Mouse (Mus musculus): ENCODE measurements at regions not wholly inside any gene's neighbourhood (a gene's known extent, or its start where the extent isn't known, plus 50 kb on each side); places are given as distances from the start of the nearest gene placed in this dataset.

DNA sequence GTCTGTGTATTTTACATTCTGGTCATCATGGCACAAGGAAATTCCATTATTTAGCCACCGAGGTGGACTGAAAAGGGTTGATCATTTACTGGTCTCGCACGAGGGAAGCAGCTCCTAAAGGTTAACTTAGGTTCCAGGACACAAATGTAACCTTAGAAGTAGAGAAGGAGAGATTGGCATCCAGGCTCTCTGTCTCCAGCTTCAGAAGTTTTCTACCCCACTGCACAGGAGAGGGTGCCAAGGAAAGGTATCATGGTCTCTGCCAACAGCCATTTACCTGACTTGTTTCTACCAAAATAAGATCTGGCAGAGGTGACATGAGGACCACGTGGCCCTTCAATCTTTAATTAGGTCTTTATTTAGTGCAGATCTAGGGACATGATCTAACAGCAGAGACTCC lies 218.0 kb upstream of the Prep start:
- no peak overlapping the region for H3K4me3 ChIP-seq (ENCODE audit: low read length)
- ATAC-seq (ENCODE audit: low FRiP score, low TSS enrichment): no peak; the same call in 1 of the 2 replicates
- H3K9me3 ChIP-seq (ENCODE audit: low read length): no peaks in the 10 kb centered on the region
- no peak overlapping the region for H3K27ac ChIP-seq (ENCODE audit: low read length)
- H3K36me3 ChIP-seq (ENCODE audit: insufficient read depth, low read length): no peaks in the 10 kb centered on the region
- peaks cover 9% of the 10 kb centered on the region; the same call in 1 of the 2 replicates for H3K4me1 ChIP-seq (ENCODE audit: insufficient read depth, low read length)
- WGBS: 54% methylated on average over 4 of the region's 4 CpGs
- H3K9ac ChIP-seq (replicated peaks; ENCODE audit: low read length): no peak overlapping the region
- no peak overlapping the region for H3K4me2 ChIP-seq (replicated peaks; ENCODE audit: low read depth, low read length)
- no peaks in the 10 kb centered on the region for H3K27me3 ChIP-seq (ENCODE audit: insufficient read depth, low read length)

DNA sequence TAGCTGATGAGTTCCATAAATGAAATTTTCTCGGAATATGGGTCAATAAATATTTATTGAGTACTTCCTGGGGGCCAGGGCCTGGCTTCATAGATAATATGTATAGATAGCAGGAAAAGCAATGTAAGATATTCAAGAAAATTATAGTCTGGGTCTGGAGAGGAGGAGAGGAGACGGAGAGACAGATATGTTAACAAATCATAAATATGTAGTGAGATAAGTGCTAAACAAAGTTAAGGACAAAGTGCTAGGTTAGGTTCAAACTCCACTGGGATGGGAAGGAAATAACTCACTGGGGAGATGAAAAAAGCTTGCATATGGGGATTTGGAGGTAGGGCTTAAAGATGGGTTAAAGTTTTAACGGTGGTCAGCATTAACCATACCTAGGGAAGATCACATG lies 220.2 kb upstream of the Prep start:
- ATAC-seq (ENCODE audit: low FRiP score, low TSS enrichment): no peak
- WGBS: 74% methylated on average over 3 of the region's 3 CpGs
- Histone ChIP-seq H3K4me3 (ENCODE audit: low read length) (no peak overlapping the region), H3K27me3 (ENCODE audit: insufficient read depth, low read length) (no peaks in the 10 kb centered on the region), H3K9me3 (ENCODE audit: low read length) (no peaks in the 10 kb centered on the region), H3K4me1 (ENCODE audit: insufficient read depth, low read length) (peaks cover 9% of the 10 kb centered on the region; the same call in 1 of the 2 replicates), H3K36me3 (ENCODE audit: insufficient read depth, low read length) (no peaks in the 10 kb centered on the region), H3K4me2 (replicated peaks; ENCODE audit: low read depth, low read length) (no peak overlapping the region), H3K27ac (ENCODE audit: low read length) (no peak overlapping the region), H3K9ac (replicated peaks; ENCODE audit: low read length) (no peak overlapping the region)

DNA sequence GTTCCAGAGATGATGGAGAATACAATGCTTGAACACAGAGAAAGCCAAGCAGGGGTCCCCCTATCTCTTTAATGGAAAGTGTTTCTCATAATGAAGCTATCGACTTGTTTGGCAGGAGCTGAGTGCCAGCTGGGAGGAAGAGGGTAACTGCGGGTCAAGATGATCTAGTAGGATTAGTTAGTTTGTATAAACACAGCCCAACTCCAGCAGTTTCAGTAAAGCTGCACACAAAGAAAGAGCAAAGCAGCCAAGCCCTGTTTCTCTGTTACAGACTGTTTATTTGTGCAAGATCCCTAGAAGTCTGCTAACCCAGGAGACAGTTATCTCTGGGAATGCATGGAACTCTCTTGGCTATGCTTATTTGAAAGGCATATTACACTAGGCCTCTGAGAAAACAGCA lies 220.9 kb upstream of the Prep start:
- H3K4me1 ChIP-seq (ENCODE audit: insufficient read depth, low read length): peaks cover 9% of the 10 kb centered on the region; the same call in 1 of the 2 replicates
- no peaks in the 10 kb centered on the region for H3K27me3 ChIP-seq (ENCODE audit: insufficient read depth, low read length)
- H3K4me3 ChIP-seq (ENCODE audit: low read length): no peak overlapping the region
- no peak overlapping the region for H3K4me2 ChIP-seq (replicated peaks; ENCODE audit: low read depth, low read length)
- no peaks in the 10 kb centered on the region for H3K36me3 ChIP-seq (ENCODE audit: insufficient read depth, low read length)
- no peak overlapping the region for H3K9ac ChIP-seq (replicated peaks; ENCODE audit: low read length)
- 0 out of 2 replicates have a peak, but pooled peaks have one; percentile 23 for ATAC-seq (ENCODE audit: low FRiP score, low TSS enrichment)
- peak overlapping the region; percentile 63; the same call in 1 of the 2 replicates for H3K27ac ChIP-seq (ENCODE audit: low read length)
- no peaks in the 10 kb centered on the region for H3K9me3 ChIP-seq (ENCODE audit: low read length)
- WGBS: 26% methylated on average over 2 of the region's 2 CpGs

DNA sequence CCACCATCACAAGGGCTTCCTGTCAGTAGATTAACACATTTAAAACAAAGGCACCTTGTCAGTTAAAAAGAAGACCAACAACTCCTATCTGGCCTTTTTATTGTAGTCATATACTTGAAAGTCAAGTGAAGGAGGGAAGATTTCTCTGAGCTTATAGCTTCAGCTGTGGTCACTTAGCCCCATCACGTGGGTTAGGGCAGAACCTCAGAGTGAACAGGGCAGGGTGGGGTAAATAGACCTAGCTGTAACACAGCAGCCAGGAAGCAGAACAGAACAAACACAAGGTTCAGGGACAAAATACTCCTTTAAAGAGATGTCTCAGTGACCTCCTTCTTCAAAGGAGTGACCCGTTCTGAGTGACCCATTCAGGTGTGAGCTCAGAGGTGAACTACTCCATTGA lies 226.6 kb upstream of the Prep start:
- 54% methylated on average over 2 of the region's 2 CpGs for WGBS
- no peaks in the 10 kb centered on the region for H3K9me3 ChIP-seq (ENCODE audit: low read length)
- no peaks in the 10 kb centered on the region for H3K4me1 ChIP-seq (ENCODE audit: insufficient read depth, low read length)
- no peak overlapping the region for H3K27ac ChIP-seq (ENCODE audit: low read length)
- H3K27me3 ChIP-seq (ENCODE audit: insufficient read depth, low read length): no peaks in the 10 kb centered on the region
- no peak overlapping the region for H3K9ac ChIP-seq (replicated peaks; ENCODE audit: low read length)
- H3K4me2 ChIP-seq (replicated peaks; ENCODE audit: low read depth, low read length): no peak overlapping the region
- no peak for ATAC-seq (ENCODE audit: low FRiP score, low TSS enrichment)
- no peak overlapping the region for H3K4me3 ChIP-seq (ENCODE audit: low read length)
- H3K36me3 ChIP-seq (ENCODE audit: insufficient read depth, low read length): no peaks in the 10 kb centered on the region

DNA sequence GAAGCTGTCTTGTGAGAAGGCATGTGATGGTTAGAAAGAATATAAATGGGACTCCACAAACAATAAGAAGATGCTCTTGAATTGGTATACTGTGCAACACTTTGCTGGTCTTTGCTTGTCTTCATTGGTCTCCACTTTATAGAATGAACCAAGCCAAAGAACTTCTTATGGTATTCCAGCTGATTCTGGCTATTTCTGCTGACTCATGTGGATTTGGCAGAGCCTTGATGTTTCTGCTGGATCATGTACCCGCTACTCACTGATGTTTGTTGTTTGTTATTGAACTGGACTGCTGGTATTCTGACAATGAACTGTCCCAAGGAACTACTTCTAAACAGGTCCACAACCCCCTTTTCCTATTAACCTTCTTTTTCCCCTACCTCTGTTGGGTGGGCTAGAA lies 234.5 kb upstream of the Prep start:
- no peak for ATAC-seq (ENCODE audit: low FRiP score, low TSS enrichment)
- H3K27me3 ChIP-seq (ENCODE audit: insufficient read depth, low read length): no peaks in the 10 kb centered on the region
- no peaks in the 10 kb centered on the region for H3K4me1 ChIP-seq (ENCODE audit: insufficient read depth, low read length)
- no peak overlapping the region for H3K4me3 ChIP-seq (ENCODE audit: low read length)
- no peak overlapping the region for H3K27ac ChIP-seq (ENCODE audit: low read length)
- no peaks in the 10 kb centered on the region for H3K36me3 ChIP-seq (ENCODE audit: insufficient read depth, low read length)
- no peak overlapping the region for H3K4me2 ChIP-seq (replicated peaks; ENCODE audit: low read depth, low read length)
- no peak overlapping the region for H3K9ac ChIP-seq (replicated peaks; ENCODE audit: low read length)
- H3K9me3 ChIP-seq (ENCODE audit: low read length): no peaks in the 10 kb centered on the region
- WGBS: 91% methylated on average over 1 of the region's 1 CpGs

DNA sequence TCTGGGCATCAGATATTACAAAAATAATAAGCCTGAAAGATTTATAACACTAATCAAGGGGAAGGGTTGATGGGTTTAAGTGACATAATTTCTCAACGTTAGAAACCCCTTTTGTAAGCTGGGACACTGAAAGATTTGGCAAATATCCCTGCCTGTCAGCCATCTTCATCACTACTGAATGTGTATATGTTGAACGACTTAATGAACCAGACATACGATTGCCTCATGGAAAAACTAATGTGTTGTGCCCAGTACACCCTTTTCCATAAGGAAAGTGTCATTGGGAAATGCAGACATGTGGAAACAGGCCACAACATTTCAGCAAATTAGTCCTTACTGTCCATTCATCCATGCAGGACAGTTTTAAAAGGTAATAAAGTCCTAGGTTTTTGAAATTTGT lies 240.7 kb upstream of the Prep start:
- no peak overlapping the region for H3K9ac ChIP-seq (replicated peaks; ENCODE audit: low read length)
- H3K4me1 ChIP-seq (ENCODE audit: insufficient read depth, low read length): no peaks in the 10 kb centered on the region
- no peaks in the 10 kb centered on the region for H3K9me3 ChIP-seq (ENCODE audit: low read length)
- no peak overlapping the region for H3K4me3 ChIP-seq (ENCODE audit: low read length)
- WGBS: 67% methylated on average over 3 of the region's 3 CpGs
- H3K27ac ChIP-seq (ENCODE audit: low read length): no peak overlapping the region
- no peak overlapping the region for H3K4me2 ChIP-seq (replicated peaks; ENCODE audit: low read depth, low read length)
- no peak for ATAC-seq (ENCODE audit: low FRiP score, low TSS enrichment)
- H3K36me3 ChIP-seq (ENCODE audit: insufficient read depth, low read length): no peaks in the 10 kb centered on the region
- no peaks in the 10 kb centered on the region for H3K27me3 ChIP-seq (ENCODE audit: insufficient read depth, low read length)

DNA sequence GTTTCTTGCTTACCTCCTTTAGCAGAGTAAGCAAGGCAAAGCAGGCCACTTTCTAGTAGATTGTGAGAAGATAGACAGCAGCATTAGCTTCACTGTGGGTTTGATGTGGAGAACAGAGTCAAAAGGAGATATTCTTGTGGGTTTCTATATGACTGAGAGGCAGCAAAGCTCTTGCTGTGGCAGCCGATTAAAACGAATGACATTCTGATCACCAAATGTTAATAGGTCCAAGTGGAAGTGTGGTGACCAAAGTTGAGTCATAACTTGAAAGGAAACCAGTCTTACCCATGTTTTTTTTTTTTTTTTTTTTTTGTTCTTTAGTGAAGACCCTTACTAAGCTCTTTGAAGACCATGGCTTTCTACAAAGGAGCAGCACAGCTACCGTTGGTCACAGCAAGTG lies 245.3 kb upstream of the Prep start:
- no peaks in the 10 kb centered on the region for H3K4me1 ChIP-seq (ENCODE audit: insufficient read depth, low read length)
- no peaks in the 10 kb centered on the region for H3K36me3 ChIP-seq (ENCODE audit: insufficient read depth, low read length)
- 96% methylated on average over 3 of the region's 3 CpGs for WGBS
- no peak overlapping the region for H3K9ac ChIP-seq (replicated peaks; ENCODE audit: low read length)
- H3K9me3 ChIP-seq (ENCODE audit: low read length): no peaks in the 10 kb centered on the region
- H3K27ac ChIP-seq (ENCODE audit: low read length): no peak overlapping the region
- H3K27me3 ChIP-seq (ENCODE audit: insufficient read depth, low read length): no peaks in the 10 kb centered on the region
- no peak overlapping the region for H3K4me2 ChIP-seq (replicated peaks; ENCODE audit: low read depth, low read length)
- H3K4me3 ChIP-seq (ENCODE audit: low read length): no peak overlapping the region
- no peak for ATAC-seq (ENCODE audit: low FRiP score, low TSS enrichment)

DNA sequence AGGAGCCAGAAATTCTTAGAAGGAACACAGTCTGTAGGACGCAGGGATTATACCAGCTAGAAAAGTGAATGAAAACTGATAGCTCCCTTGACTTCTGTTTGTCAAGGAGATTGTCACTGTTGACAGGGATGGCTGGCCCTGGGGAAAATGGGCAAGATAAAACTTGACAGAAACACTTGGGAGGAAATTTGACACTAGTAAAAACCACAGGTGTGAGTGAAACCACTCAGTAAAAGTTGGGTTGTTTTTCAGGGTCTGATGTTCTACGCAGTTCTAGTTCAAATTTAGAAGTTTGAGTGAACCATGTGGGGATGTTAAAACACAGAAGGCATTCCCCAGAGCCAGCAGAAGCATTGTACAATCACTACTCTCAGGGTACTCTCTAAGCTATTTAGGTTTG lies 246.6 kb upstream of the Prep start:
- Histone ChIP-seq H3K36me3 (ENCODE audit: insufficient read depth, low read length) (no peaks in the 10 kb centered on the region), H3K4me3 (ENCODE audit: low read length) (no peak overlapping the region), H3K9ac (replicated peaks; ENCODE audit: low read length) (no peak overlapping the region), H3K9me3 (ENCODE audit: low read length) (no peaks in the 10 kb centered on the region), H3K27ac (ENCODE audit: low read length) (no peak overlapping the region), H3K4me2 (replicated peaks; ENCODE audit: low read depth, low read length) (no peak overlapping the region), H3K27me3 (ENCODE audit: insufficient read depth, low read length) (no peaks in the 10 kb centered on the region), H3K4me1 (ENCODE audit: insufficient read depth, low read length) (no peaks in the 10 kb centered on the region)
- 35% methylated on average over 2 of the region's 2 CpGs for WGBS
- ATAC-seq (ENCODE audit: low FRiP score, low TSS enrichment): no peak

DNA sequence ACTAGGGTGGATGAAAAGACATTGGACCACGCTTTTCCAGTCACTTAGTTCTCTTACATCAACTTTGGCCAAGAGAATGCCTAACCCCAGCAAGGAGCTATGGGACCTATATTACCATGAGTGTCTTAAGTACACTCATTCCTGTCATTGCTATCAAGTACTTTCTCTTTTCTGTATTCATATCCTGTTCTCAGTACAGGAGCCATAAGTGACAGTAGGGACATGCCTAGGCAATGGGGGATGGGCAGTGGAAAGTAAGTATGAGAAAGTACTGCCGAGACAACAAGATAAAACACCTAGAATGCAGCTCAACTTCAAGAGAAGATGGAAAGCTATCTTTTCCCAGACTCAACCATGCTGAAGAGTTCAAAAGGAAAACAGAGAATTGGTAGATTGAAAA lies 247.6 kb upstream of the Prep start:
- WGBS: 86% methylated on average over 2 of the region's 2 CpGs
- no peaks in the 10 kb centered on the region for H3K4me1 ChIP-seq (ENCODE audit: insufficient read depth, low read length)
- no peak overlapping the region for H3K27ac ChIP-seq (ENCODE audit: low read length)
- H3K9ac ChIP-seq (replicated peaks; ENCODE audit: low read length): no peak overlapping the region
- no peaks in the 10 kb centered on the region for H3K27me3 ChIP-seq (ENCODE audit: insufficient read depth, low read length)
- no peak for ATAC-seq (ENCODE audit: low FRiP score, low TSS enrichment)
- H3K4me2 ChIP-seq (replicated peaks; ENCODE audit: low read depth, low read length): no peak overlapping the region
- H3K36me3 ChIP-seq (ENCODE audit: insufficient read depth, low read length): no peaks in the 10 kb centered on the region
- H3K9me3 ChIP-seq (ENCODE audit: low read length): no peaks in the 10 kb centered on the region
- H3K4me3 ChIP-seq (ENCODE audit: low read length): no peak overlapping the region

DNA sequence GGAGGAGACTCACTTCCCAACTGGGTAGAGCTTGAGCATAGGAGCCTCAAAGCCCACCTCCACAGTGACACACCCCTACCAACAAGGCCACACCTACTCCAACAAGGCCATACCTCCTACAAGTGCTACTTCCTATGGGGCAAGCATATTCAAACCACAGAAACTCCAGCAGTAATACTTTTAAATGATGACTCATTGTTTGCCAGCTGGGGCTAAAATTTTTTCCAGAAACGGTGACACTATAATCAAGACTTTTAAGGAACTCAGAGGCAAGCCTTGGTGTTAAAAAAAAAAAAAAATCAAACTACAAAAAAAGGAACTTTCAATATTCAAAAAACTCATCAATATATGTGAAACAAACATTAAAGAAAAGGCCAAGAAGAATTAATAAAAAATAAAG lies 248.4 kb upstream of the Prep start:
- no peaks in the 10 kb centered on the region for H3K9me3 ChIP-seq (ENCODE audit: low read length)
- H3K4me2 ChIP-seq (replicated peaks; ENCODE audit: low read depth, low read length): no peak overlapping the region
- no peaks in the 10 kb centered on the region for H3K4me1 ChIP-seq (ENCODE audit: insufficient read depth, low read length)
- H3K36me3 ChIP-seq (ENCODE audit: insufficient read depth, low read length): no peaks in the 10 kb centered on the region
- H3K27ac ChIP-seq (ENCODE audit: low read length): no peak overlapping the region
- H3K4me3 ChIP-seq (ENCODE audit: low read length): no peak overlapping the region
- H3K27me3 ChIP-seq (ENCODE audit: insufficient read depth, low read length): no peaks in the 10 kb centered on the region
- ATAC-seq (ENCODE audit: low FRiP score, low TSS enrichment): no peak
- WGBS: 92% methylated on average over 1 of the region's 1 CpGs
- H3K9ac ChIP-seq (replicated peaks; ENCODE audit: low read length): no peak overlapping the region

DNA sequence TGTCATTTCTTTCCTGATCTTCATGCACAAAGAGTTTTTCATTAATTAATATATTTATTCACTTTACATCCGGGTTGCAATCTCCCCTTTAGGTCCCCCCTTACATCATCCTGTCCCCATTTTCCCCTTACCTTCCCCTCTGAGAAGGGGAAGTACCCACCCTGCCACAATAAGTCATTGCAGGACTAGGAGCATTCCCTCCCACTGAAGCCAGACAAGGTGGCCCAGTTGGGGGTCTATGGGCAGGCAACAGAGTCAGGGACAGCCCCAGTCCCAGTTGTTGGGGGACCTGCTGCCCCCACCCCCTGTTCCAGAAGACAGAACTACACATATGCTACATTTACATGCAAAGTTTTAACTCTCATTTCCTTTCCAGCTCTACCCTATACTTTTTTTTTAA lies 267.9 kb upstream of the Prdm1 start:
- Histone ChIP-seq H3K27ac (ENCODE audit: low read length) (no peak overlapping the region), H3K36me3 (ENCODE audit: insufficient read depth, low read length) (no peaks in the 10 kb centered on the region), H3K9ac (replicated peaks; ENCODE audit: low read length) (no peak overlapping the region), H3K27me3 (ENCODE audit: insufficient read depth, low read length) (no peaks in the 10 kb centered on the region), H3K4me2 (replicated peaks; ENCODE audit: low read depth, low read length) (no peak overlapping the region), H3K9me3 (ENCODE audit: low read length) (0 out of 2 replicates have a peak, but pooled peaks cover 4% of the 10 kb centered on the region), H3K4me3 (ENCODE audit: low read length) (no peak overlapping the region), H3K4me1 (ENCODE audit: insufficient read depth, low read length) (no peaks in the 10 kb centered on the region)
- 77% methylated on average over 1 of the region's 1 CpGs for WGBS
- ATAC-seq (ENCODE audit: low FRiP score, low TSS enrichment): no peak

All from kidney, embryonic 16.5 days (tissue).